Mouse (Mus musculus) brain, embryonic 14.5 days (tissue): Measurements from ENCODE around the gene Strn.

Experiments used
- CTCF ChIP-seq: fragments of 200-500 bp; IDR thresholded peaks from 2 replicates; pipeline ENCODE4 v1.5.1; 2012; ENCODE audit warnings: inconsistent platforms, mild to moderate bottlenecking, moderate library complexity, borderline replicate concordance; ENCODE audit not compliant: insufficient read depth, insufficient read length; ENCODE audit errors: extremely low read depth
- POLR2A ChIP-seq: fragments of 200-500 bp; IDR thresholded peaks from 2 replicates; pipeline ENCODE4 v1.6.1; 2012; ENCODE audit warnings: mild to moderate bottlenecking, inconsistent platforms, borderline replicate concordance; ENCODE audit not compliant: poor library complexity, insufficient read depth, insufficient read length, severe bottlenecking; ENCODE audit errors: extremely low read depth

GRCm38 (mm10) chr17:78611117-78611516 lies 125.9 kb downstream of the Strn start:
- TF ChIP-seq CTCF (peak; percentile 49; the same call in 1 of the 2 replicates), POLR2A (no peak)
